Mouse (Mus musculus) adrenal gland, postnatal 25 days (tissue): Measurements from ENCODE around the gene Ssr4. TPM values are rescaled to one million over a fixed set of nuclear protein-coding genes. Genes with fewer than 3 reads are reported as not detected.
A peak's percentile ranks its signal among the peaks of the same experiment; 100 is the strongest.

Source experiments
- DNase-seq: peaks from one replicate; pipeline ENCODE4 v3.0.0; 2021; ENCODE audit warnings: mixed read lengths
- total RNA-seq: library from RNA; stranded (reverse); gene quantifications from 2 replicates; pipeline ENCODE4 v1.2.3, GENCODE M21; 2021

Ssr4 gene
- total RNA-seq, 1 experiment from 2014 or later, result 162 TPM

GRCm38 (mm10) chrX:73805814-73806213 lies 19.0 kb downstream of the Ssr4 start:
- no peak for DNase-seq

- no peak for DNase-seq
These were observed 28.2 kb downstream of the Ssr4 start for GRCm38 (mm10) chrX:73815072-73815471.

- DNase-seq, result no peak
These were observed 29.9 kb downstream of the Ssr4 start for GRCm38 (mm10) chrX:73816596-73817314.

- no peak for DNase-seq
These were observed 36.9 kb downstream of the Ssr4 start for GRCm38 (mm10) chrX:73823747-73824146.

- peak; percentile 54 for DNase-seq
These were observed 37.6 kb downstream of the Ssr4 start, which contains the start of gene Pdzd4 for GRCm38 (mm10) chrX:73824185-73825151. Gene Pdzd4, minus strand, starts transcription at chrX:73824969.

- DNase-seq, result no peak
These were observed 48.9 kb downstream of the Ssr4 start for GRCm38 (mm10) chrX:73835731-73836130.

GRCm38 (mm10) chrX:73836691-73837090 lies 49.9 kb downstream of the Ssr4 start:
- no peak for DNase-seq

Other genes starting within 250 kb of the Ssr4 start
- gene Dusp9, start 147.6 kb upstream of the Ssr4 start, total RNA-seq, result 0.33 and 0.88 TPM in 2 replicates
- 9.4 TPM in 2 replicates for gene Pnck, start 126.9 kb upstream of the Ssr4 start, total RNA-seq
- 64.2 and 70.4 TPM in 2 replicates for gene Slc6a8, start 113.9 kb upstream of the Ssr4 start, total RNA-seq
- 250 and 262 TPM in 2 replicates for gene Bcap31, start 70.9 kb upstream of the Ssr4 start, total RNA-seq
- 29.7 and 37.0 TPM in 2 replicates for gene Abcd1, start 70.4 kb upstream of the Ssr4 start, total RNA-seq
- 0.52 and 0.57 TPM in 2 replicates for gene Plxnb3, start 29.9 kb upstream of the Ssr4 start, total RNA-seq
- 0.43 and 0.52 TPM in 2 replicates for gene Srpk3, start 12.6 kb upstream of the Ssr4 start, total RNA-seq
- 378 and 448 TPM in 2 replicates for gene Idh3g, start 131 bp upstream of the Ssr4 start, total RNA-seq
- gene Pdzd4, start 37.9 kb downstream of the Ssr4 start, total RNA-seq, result 3.1 and 4.6 TPM in 2 replicates
- gene Avpr2, start 105.1 kb downstream of the Ssr4 start, total RNA-seq, result not detected in 2 replicates
- 13.5 and 15.2 TPM in 2 replicates for gene L1cam, start 109.1 kb downstream of the Ssr4 start, total RNA-seq
- gene Arhgap4, start 134.8 kb downstream of the Ssr4 start, total RNA-seq, result 3.3 and 4.9 TPM in 2 replicates
- gene Naa10, start 134.9 kb downstream of the Ssr4 start, total RNA-seq, result 75.2 and 84.9 TPM in 2 replicates
- 11.2 and 13.9 TPM in 2 replicates for gene Renbp, start 143.8 kb downstream of the Ssr4 start, total RNA-seq
- 66.8 and 69.5 TPM in 2 replicates for gene Hcfc1, start 179.3 kb downstream of the Ssr4 start, total RNA-seq
- gene Irak1, start 236.9 kb downstream of the Ssr4 start, total RNA-seq, result 132 and 141 TPM in 2 replicates